Mouse (Mus musculus): Measurements from ENCODE around the gene Kiss1.

Kiss1 gene

DNA sequence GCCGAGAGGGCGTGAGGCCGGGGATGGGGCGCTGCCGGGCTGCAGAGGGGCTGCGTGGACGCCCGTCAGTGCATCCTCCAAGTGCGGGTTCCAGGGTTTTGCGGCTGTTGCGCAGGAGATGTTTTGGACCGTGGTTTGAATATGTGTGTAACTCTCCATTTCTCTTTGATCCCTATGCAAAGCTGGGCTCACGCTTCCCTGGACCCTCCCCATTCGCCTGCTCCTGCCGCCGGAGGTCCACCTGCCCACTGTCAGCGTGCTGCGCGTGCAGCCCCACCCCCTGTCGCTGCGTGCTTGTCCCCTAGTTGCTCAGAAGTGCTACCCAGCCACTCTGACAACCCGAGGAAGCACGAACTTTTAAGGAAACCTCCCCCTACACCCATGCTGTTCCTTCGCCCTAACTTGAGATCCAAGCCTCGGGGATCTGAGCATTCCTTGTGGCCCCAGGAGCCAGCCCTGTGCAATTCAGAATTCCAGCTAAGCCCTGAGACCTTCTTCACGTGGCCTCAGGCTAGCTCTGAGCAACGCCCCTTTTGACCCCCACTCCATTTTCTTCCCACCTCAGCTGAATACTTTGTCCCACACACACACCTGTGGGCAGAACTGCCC, 42.5 kb downstream of the Kiss1 start:
- no peak for DNase-seq

DNA sequence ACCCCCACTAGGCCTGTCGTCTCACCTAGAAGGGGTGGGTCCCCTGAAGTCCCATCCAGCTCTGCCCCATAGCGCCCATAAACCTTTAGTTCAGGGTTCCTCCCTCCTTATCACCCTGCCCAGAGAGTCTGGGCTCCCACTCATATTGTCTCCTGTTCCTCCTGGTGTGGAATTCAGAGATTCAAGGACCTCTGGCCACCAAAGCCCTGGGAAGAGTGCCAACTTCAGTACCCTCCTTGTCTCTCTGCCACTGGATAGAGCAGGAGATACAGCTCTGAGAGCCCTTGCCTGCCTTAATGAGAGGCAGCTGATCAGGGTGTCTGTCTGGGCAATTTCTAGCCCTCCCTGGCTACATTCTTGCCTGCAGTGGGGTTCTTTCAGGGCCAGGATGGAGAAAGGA, 43.2 kb downstream of the Kiss1 start:
- DNase-seq = no peak

DNA sequence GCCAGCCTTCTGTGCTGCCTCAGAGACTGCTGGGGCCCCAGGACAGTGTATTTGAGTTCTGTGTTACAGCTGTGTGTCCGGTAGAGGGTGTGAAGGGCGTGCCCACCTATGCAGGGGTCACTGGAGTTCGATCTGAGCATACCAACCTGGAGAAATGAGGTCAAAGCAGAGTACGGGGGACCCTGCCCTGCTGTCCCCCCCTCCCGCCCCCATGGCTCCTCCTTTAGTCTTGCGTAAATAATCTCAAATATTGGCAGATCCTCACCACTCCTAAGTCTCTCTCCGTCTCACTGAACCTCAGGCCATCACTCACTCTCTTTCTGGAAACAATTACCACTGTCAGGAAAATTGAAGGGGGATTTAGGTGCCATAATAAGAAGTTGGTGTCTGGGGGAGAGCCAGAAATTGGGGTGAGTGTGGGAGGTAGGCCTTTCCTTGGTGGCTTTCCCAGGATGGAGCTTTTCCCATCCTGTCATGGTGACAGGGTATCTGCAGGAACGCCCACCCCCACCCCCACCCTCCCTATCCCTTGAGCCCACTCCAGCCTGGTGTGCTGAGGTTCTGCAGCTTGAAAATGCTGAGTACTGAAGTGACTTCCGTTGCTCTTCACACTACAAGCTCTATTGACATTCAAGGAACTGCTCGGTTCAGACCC, 45.4 kb downstream of the Kiss1 start:
- no peak for DNase-seq

DNA sequence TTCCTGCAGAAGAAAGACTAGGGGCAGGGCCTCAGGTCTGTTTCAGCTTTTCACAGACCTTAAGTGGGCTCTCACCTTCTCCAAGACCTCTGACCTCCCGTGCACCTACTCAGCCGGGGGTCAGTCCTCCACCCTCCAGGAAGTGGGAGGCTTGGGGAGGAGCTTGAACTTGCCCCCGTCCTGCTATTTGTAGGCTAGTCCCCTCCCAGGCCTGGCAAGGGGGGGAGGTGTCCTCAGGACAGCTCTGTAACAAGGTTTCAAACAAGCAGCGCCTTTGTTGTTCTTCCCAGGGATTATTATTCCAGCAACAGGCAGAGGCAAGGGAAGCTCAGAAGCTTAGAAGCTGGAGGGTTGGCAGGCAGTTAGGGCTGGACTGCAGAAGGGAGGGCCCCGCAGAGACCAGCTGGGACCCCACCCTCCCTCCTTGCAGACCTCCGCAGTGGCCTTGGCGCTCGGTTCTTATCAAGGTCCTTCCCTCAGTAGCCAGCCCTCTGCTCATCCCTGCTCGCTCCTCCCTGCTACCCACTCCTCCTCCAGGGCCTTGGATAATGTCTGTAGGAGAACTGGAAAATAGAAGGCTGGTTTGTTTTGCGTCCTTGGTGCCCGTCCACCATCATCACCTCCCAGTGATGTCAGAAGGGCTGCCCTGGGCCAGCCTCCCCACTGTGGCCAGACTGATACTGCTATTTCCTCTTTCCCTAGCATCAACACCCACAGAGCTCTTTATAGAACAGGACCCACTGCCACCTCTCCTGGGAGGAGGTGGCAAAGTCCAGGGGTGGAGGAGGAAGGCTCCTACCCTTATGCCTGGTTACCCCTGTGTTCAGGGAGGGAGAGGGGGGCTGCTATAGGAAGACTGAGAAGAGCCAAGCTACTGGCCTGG, 46.2 kb downstream of the Kiss1 start:
- DNase-seq = no peak

DNA sequence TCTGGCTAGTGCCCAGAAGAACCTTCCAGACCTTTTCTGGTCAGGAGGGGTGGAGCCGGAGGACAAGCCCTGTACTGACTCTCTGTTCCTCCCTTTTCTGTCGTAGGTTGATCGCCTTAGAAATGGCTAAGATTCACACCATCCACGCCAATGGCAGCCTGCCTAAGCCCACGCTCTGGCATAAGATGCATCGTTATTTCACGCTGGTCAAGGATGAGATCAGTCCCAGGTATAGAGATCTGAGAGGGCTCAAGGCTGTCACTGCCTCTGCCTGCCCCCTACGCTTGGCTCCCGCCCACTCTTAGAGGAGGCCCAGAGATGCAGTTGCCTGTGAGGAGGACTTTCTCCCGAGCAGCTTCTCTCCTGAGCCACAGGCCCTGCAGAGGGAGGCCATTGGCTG, 47.0 kb downstream of the Kiss1 start:
- DNase-seq = no peak

DNA sequence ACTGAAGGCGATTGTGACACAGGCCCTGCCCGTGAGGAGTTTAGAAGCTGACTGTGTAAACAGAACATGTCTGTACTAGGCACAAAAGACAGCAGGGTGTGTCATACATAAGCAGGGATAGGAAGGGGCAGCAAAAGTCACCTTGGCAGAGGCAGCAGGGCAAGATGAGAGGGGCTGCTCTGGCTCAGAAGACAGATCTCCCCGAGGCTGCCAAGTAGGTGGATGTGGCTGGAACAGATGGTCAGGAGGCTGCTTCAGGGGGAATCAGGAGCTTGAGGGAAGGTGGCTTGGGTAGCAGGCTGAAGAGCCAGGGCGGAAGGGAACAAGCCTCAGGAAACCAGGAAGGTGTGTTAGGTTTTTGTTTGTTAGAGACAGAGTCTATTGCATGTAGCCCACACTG, 48.7 kb downstream of the Kiss1 start:
- no peak for DNase-seq

DNA sequence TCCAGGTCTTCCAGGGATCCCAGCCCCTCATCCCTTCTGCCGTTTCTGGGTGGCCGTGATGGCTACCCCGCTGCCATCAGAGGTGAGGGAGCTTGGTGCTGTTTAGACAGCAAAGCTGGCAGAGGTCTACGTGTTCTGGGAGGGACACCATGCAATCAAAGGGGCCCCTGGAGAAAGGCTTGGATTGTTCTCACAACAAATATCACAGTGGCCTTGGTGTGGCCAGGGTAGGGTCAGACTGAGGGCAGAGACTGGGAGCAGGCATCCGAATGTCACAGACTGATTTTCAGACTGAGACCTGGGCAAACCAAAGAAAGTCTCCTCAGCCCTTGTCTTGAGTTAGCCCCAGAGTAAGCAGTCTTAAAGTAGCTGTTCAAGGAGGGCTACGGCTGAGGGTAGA, 49.8 kb downstream of the Kiss1 start:
- no peak for DNase-seq

DNA sequence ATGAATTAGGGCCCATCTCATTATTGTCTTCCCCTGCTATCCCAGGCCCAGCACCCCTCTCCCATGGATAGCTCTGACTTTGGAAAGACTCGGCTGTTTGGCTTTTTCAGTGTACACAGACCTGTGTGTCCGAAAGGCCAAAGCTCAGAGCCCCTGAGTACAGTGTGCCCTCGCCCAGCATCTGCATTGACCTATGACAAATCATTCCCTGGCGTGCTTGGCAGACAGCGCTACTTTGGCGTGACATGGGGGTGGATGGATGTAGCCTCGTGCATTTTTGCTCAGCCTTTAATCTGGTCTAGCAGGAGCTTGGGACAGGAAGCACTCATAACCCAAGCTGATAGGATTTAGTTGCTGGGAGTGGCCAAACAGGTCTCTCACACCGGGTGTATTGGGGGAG, 50.4 kb downstream of the Kiss1 start:
- DNase-seq = no peak

DNA sequence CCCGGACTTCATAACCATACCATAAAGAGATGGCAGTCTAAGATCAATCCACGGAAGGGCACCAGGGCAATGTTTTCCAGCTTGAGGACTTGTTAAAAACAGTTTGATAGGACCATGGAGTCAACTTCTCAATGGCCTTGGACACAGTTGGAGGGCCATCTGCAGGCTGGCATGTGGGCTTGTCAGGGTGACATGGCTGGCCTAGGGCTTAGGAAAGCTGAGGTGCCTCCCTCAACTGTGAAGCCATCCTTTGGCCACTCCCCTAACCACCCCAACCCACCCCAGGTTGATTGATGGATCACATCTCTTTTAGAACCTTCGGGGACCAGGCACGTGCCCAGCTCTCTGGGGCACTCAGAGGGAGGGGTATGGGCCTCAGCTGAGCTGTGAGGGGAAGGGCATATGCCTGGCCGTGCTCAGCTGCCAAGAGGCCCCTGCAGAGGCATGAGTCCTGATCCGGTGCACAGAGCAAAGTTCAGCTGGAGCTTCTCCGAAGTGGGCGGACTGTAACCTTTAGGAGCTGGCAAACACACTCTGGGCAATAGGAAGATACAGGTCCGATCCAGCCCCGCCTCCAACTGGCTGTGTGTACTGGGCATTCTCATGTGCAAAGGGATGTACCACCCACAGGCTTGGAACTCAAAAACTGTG, 54.1 kb downstream of the Kiss1 start:
- DNase-seq = no peak

DNA sequence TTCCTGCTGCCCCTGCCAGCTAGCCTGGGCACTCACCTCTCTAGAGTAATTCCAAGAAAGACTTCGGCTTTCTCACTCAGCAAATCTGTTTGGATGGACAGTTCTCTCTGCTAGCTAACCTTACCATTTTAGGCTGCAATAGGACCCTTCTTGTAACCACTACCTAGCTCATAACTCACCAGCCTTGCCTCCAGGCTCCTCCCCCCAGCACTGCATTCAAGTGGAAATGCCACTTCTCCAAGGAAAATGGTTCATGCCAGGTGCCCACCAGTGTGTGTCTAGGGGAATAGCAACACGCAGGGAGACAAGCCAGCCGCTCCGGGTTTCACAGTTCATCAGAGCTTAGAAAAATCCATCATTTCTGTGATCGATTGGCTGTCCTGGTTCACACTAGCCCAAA, 55.9 kb downstream of the Kiss1 start:
- no peak for DNase-seq

Data from thymus, postnatal 36 days (tissue).